Mouse (Mus musculus) spleen, adult 2 months (tissue): ENCODE data around the gene Gm19402. TPM values are rescaled to one million over a fixed set of nuclear protein-coding genes. Genes with fewer than 3 reads are reported as not detected.

Experiments
- DNase-seq, 2 experiments: peaks; one replicate each; pipeline versions ENCODE4 v3.0.0 to v3.0.0-alpha.2; 2012 to 2021; ENCODE audit warnings: low spot score in 2 of 2, low read depth in 1 of 2
- H3K27ac ChIP-seq: fragments of 200-500 bp; 2 replicates; pipeline ENCODE4 v1.5.1; 2012; ENCODE audit warnings: low read length, inconsistent platforms; ENCODE audit not compliant: insufficient read depth
- H3K27me3 ChIP-seq: fragments of 200-500 bp; 2 replicates; pipeline ENCODE4 v1.6.1; 2012; ENCODE audit warnings: mild to moderate bottlenecking, moderate library complexity, low read length, inconsistent platforms; ENCODE audit not compliant: control insufficient read depth, insufficient read depth
- H3K36me3 ChIP-seq: fragments of 200-500 bp; 2 replicates; pipeline ENCODE4 v1.6.1; 2012; ENCODE audit warnings: mild to moderate bottlenecking, low read length, inconsistent platforms; ENCODE audit not compliant: control insufficient read depth, insufficient read depth
- H3K4me1 ChIP-seq: fragments of 200-500 bp; 2 replicates; pipeline ENCODE4 v1.6.1; 2011; ENCODE audit warnings: inconsistent platforms; ENCODE audit not compliant: control insufficient read depth, insufficient read depth, insufficient read length
- H3K4me3 ChIP-seq: fragments of 200-500 bp; 2 replicates; pipeline ENCODE4 v1.5.1; 2011; ENCODE audit warnings: mild to moderate bottlenecking, inconsistent platforms; ENCODE audit not compliant: insufficient read depth, insufficient read length; ENCODE audit errors: extremely low read depth
- CTCF ChIP-seq: fragments of 200-500 bp; IDR thresholded peaks from 2 replicates; pipeline ENCODE4 v1.5.1; 2011; ENCODE audit warnings: mild to moderate bottlenecking, inconsistent platforms; ENCODE audit not compliant: insufficient read depth, insufficient read length, insufficient replicate concordance; ENCODE audit errors: extremely low read depth
- POLR2A ChIP-seq: fragments of 200-500 bp; IDR thresholded peaks from 2 replicates; pipeline ENCODE4 v1.6.1; 2011; ENCODE audit warnings: low read depth, low read length, inconsistent platforms
- WGBS: fragments of 180-500 bp; shearing (Covaris S2); methylation state at CpG from one replicate; pipeline ENCODE4 v1.1.7; 2018; 5-methylcytosine and 5-hydroxymethylcytosine counted together
- polyA plus RNA-seq: library from polyadenylated mRNA; depleted of rRNA; stranded (reverse); fragments of >200 nt; gene quantifications from 2 replicates; pipeline ENCODE4 v1.2.3, GENCODE M21; 2012

Gene Gm19402
- polyA plus RNA-seq, 1 experiment: not detected

DNA sequence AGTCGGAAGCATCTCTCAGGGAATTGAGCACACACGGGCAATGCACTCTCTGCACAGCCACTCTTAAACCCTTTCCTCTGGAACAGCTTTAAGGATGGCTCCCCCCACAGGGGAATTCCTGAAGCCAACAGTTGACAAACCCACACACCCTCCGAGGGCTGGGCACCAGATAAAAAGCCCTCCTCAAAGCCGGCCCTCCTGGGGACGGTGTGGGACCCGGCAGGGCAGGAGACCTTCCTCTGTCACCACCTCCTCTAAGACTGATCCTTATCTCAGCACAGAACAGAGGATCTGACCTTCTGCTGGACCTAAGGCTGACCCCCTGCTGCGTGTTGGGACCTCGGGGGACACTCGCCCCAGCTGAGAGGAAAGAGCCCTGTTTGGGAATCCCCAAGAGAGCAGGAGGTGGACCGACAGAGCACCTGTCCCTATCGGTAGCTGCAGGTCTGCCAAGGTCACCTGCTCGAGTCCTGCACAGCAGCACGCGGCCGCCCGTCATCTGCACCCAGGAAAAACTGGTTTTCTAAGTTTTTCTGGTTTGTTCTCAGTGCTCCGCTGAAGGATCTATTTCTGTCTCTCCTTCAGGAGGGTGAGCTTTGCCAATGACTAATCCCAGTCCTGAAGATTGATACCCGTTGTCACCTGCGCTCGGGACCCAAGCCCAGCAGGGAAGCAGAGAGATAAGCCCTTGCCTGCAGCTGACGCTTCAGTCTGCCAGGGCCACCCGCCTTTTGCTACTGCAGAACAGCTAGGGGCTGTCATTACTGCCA, 4.5 kb downstream of the Gm19402 start, which contains the start of gene Tspear:
Tspear (plus strand) TSS at position 675 of the 770 bp plus-strand sequence.
- H3K4me3 ChIP-seq: no peak within 1 kb of the TSS
- DNase-seq: no peak
- H3K27me3 ChIP-seq: peaks cover 2% of the 10 kb centered on the region; the same call in 1 of the 2 replicates
- 17% methylated on average over 22 of the region's 22 CpGs for WGBS
- no peak within 1 kb of the TSS for H3K27ac ChIP-seq
- TF ChIP-seq POLR2A (no peak), CTCF (no peak)
- no peaks in the 10 kb centered on the region for H3K36me3 ChIP-seq
- H3K4me1 ChIP-seq: no peaks in the 10 kb centered on the region

DNA sequence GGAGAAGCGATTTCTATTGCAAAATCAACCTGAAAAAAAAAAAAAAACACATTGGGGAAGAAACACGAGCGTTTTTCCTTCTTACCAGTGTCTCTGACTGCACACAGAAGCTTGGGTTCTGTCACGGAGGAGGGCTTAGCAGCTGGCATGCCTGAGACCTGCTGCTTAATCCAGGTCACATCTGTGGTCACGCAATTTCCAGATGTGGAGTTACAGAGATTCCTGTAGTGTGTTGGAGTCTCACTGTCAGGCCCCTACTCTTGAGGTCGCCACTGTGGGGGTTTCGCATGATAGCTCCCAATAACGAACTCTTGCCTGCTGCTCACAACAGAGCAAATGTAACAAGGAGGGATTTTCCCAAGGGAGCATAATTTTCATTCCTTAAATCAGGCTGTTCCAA, 6.4 kb downstream of the Gm19402 start:
- no peak for TF ChIP-seq POLR2A
- TF ChIP-seq CTCF: no peak
- H3K27me3 ChIP-seq: peaks cover 2% of the 10 kb centered on the region; the same call in 1 of the 2 replicates
- H3K4me3 ChIP-seq: no peak overlapping the region
- no peaks in the 10 kb centered on the region for H3K36me3 ChIP-seq
- 30% methylated on average over 8 of the region's 8 CpGs for WGBS
- no peak overlapping the region for H3K27ac ChIP-seq
- H3K4me1 ChIP-seq: no peaks in the 10 kb centered on the region
- DNase-seq: no peak

DNA sequence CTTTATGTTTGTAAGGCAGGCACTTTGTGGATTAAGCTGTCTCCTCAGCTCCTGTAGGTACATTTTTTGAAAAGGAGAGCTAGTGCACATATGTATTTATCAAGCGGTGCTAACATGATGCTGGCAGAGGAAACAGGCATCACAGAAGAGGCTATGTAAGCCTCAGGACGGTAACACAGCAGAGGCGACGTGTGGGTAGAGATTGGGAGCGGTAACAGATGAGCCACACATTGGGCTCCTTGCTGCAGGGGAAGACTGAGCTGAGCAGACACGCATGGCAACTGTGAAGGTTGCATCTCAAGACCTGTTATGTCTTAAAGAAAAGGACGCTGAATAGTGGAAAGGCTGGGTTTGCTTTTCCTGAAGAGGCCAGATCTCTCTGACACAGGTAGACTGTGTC, 7.6 kb downstream of the Gm19402 start:
- WGBS: 79% methylated on average over 7 of the region's 7 CpGs
- no peak overlapping the region for H3K4me3 ChIP-seq
- TF ChIP-seq CTCF: no peak
- TF ChIP-seq POLR2A: no peak

DNA sequence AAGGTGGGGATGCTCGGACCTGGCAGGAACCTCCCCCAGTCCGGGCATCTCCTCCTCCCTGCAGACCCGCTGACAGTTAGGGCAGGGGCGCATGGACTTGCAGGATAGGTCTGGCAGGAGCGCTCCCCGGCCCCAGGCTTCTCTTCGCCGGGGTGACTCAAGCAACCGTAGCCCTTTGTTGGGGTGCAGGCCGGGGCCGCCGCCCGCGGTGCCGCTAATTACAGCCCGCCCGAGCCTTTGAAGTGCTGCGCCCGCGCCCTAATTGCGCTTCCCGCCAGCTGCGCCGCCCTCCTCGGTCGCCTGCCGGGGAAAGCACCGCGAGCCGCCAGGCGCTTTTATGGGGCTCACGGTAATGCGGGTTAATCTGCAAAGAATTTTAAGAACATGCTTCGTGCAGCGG, 13.0 kb downstream of the Gm19402 start:
- no peak for TF ChIP-seq POLR2A
- TF ChIP-seq CTCF: no peak
- Histone ChIP-seq H3K27me3 (peaks cover 6% of the 10 kb centered on the region; the same call in 1 of the 2 replicates), H3K27ac (no peak overlapping the region), H3K36me3 (no peaks in the 10 kb centered on the region), H3K4me3 (no peak overlapping the region), H3K4me1 (peaks cover 8% of the 10 kb centered on the region; the same call in 1 of the 2 replicates)
- DNase-seq: no peak
- WGBS: 2% methylated on average over 35 of the region's 35 CpGs

More for the DNA sequence above, 7.6 kb downstream of the Gm19402 start:
- Histone ChIP-seq H3K27ac (no peak overlapping the region), H3K36me3 (no peaks in the 10 kb centered on the region), H3K4me1 (no peaks in the 10 kb centered on the region), H3K27me3 (peaks cover 2% of the 10 kb centered on the region; the same call in 1 of the 2 replicates)
- no peak for DNase-seq

DNA sequence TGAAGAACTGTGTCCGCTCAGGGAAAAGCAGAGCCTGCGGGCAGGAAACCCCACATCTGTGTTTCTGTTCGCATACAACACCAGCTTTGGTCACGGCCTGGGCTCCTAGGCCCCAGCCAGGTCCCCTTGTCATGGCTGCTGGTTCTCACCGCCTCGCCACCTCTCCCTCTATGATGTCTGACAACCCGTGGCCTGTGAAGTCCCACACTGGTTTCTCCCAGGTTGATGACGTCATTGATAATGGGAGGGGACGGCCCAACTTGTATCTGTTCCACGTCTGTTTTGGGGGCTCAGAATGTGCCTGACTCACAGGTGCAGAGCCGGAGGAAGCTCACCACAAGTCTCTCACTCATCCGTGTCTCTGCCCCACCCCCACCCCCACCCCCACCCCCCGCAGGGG, 16.8 kb downstream of the Gm19402 start:
- H3K27ac ChIP-seq: no peak overlapping the region
- no peak overlapping the region for H3K4me3 ChIP-seq
- peak; percentile 18 to 55 for DNase-seq
- peaks cover 8% of the 10 kb centered on the region; the same call in 1 of the 2 replicates for H3K4me1 ChIP-seq
- peaks cover 6% of the 10 kb centered on the region; the same call in 1 of the 2 replicates for H3K27me3 ChIP-seq
- H3K36me3 ChIP-seq: no peaks in the 10 kb centered on the region
- no peak for TF ChIP-seq POLR2A
- TF ChIP-seq CTCF: no peak
- WGBS: 35% methylated on average over 13 of the region's 13 CpGs

DNA sequence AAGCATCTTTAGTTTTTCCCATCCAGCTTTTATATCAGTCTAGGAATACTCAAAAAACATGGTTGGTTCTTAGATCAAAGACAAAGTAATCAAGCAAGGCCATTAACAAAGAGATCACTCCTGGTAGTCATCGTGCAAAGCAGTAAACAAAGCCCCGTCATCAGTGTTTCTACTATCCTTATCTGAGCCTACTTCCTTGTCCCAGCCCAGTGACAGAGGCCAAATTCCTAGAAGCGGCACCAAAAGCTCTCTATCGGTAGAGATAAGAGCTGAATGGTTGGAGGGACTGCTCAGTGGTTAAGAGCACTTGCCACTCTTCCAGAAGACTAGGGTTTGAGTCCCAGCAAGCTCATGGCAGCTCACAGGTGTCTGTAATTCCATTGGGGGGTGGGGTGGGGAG, 19.0 kb downstream of the Gm19402 start:
- no peak for DNase-seq
- Histone ChIP-seq H3K4me3 (no peak overlapping the region), H3K4me1 (peaks cover 8% of the 10 kb centered on the region; the same call in 1 of the 2 replicates), H3K27ac (no peak overlapping the region), H3K27me3 (no peaks in the 10 kb centered on the region), H3K36me3 (no peaks in the 10 kb centered on the region)
- 52% methylated on average over 4 of the region's 4 CpGs for WGBS
- TF ChIP-seq CTCF: no peak
- TF ChIP-seq POLR2A: no peak

DNA sequence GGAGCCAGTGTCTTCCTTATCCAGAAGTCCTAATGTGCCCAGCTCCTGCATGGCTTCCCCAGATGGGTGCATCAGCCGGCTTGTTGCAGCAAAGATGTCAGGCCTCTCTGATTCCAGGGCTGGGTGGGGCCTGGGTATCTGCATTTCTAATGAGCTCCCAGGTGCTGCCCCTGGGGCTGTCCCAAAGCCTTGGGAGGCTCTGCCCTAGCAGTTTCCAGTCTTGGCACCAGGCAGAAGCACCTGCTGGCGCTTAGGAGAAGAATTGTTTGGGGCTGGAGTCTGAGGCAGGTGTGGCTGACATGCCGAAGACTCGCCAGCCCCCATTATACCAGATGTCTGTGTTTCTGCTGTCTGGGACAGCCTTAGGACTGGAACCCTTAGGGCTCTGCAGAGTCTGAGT, 19.8 kb downstream of the Gm19402 start:
- H3K36me3 ChIP-seq: no peaks in the 10 kb centered on the region
- WGBS: 79% methylated on average over 4 of the region's 4 CpGs
- H3K4me3 ChIP-seq: no peak overlapping the region
- H3K4me1 ChIP-seq: peaks cover 8% of the 10 kb centered on the region; the same call in 1 of the 2 replicates
- TF ChIP-seq CTCF: no peak
- TF ChIP-seq POLR2A: no peak
- H3K27ac ChIP-seq: no peak overlapping the region
- H3K27me3 ChIP-seq: no peaks in the 10 kb centered on the region
- no peak for DNase-seq
